Mouse (Mus musculus): Measurements from ENCODE around the gene Fam160a2.

Fam160a2 gene

GRCm38 (mm10) chr7:105399935-105400624 is at the start of gene Fam160a2:
TSS of gene Fam160a2 (minus strand) at chr7:105400054.
- DNase-seq (ENCODE audit: low spot score in 2 of 2), result peak; percentile 98 to 100

GRCm38 (mm10) chr7:105445076-105445475 is 45.2 kb upstream of the Fam160a2 start:
- no peak for DNase-seq (ENCODE audit: low spot score in 2 of 2)

GRCm38 (mm10) chr7:105441426-105441825 is 41.6 kb upstream of the Fam160a2 start:
- no peak for DNase-seq (ENCODE audit: low spot score in 2 of 2)

- no peak for DNase-seq (ENCODE audit: low spot score in 2 of 2)
Observed at GRCm38 (mm10) chr7:105437979-105438772, 38.3 kb upstream of the Fam160a2 start.

DNA sequence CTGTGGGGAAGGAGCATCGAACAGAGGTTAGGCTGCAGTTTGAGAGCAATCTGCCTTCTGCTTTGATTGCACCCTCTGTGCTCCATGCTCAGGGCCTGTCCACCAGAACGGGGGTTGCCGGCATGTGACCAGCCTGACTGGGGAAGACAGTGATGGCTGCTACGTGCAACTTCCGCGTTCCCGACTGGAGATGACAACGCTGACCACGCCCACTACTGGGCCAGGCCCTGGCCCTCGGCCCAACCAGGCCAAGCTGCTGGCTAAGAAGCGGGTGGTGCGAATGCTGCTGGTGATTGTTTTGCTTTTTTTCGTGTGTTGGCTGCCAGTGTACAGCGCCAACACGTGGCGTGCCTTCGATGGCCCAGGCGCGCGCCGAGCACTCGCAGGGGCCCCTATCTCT is 34.9 kb upstream of the Fam160a2 start:
- no peak for DNase-seq (ENCODE audit: low spot score in 2 of 2)

DNA sequence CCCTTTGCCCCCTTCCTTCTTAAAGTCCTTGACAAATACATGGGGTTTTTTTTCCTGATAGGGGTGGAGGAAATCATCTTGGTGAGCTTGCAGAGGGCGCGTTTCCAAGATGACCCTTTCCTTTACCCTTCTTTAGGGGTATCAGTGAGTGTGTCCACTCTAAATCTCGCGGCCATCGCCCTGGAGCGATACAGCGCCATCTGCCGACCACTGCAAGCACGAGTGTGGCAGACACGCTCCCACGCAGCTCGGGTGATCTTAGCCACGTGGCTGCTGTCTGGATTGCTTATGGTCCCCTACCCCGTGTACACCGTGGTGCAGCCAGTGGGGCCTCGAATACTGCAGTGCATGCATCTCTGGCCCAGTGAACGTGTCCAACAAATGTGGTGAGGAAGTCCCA is 34.0 kb upstream of the Fam160a2 start:
- no peak for DNase-seq (ENCODE audit: low spot score in 2 of 2)

- no peak for DNase-seq (ENCODE audit: low spot score in 2 of 2)
Observed at GRCm38 (mm10) chr7:105432058-105432457, 32.2 kb upstream of the Fam160a2 start.

GRCm38 (mm10) chr7:105426051-105426450 is 26.2 kb upstream of the Fam160a2 start:
- no peak for DNase-seq (ENCODE audit: low spot score in 2 of 2)

- DNase-seq (ENCODE audit: low spot score in 2 of 2), result no peak
Observed at GRCm38 (mm10) chr7:105425424-105426043, 25.7 kb upstream of the Fam160a2 start, which contains the start of gene Cckbr. TSS of gene Cckbr (plus strand) at chr7:105425731.

DNA sequence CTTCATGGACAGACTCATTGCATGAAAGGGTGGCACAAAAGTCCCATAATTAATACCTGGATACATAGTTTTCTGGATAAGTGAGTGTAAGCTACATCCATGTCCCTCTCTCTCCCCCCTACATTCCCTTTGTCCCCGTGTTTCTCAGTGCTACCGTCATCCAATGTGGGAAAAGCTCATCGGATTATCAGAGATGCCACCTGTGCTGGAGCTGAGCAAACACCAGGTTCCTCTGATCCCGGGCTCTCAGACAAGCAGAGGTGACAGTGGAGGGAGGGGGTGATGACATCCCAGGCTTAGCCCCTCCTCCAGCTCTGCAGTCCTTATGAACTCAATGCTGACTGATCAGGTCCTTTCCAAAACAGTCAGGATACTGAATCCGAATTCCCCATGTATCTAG is 24.5 kb upstream of the Fam160a2 start:
- no peak for DNase-seq (ENCODE audit: low spot score in 2 of 2)

- no peak for DNase-seq (ENCODE audit: low spot score in 2 of 2)
Observed at GRCm38 (mm10) chr7:105420903-105421302, 21.0 kb upstream of the Fam160a2 start.

DNA sequence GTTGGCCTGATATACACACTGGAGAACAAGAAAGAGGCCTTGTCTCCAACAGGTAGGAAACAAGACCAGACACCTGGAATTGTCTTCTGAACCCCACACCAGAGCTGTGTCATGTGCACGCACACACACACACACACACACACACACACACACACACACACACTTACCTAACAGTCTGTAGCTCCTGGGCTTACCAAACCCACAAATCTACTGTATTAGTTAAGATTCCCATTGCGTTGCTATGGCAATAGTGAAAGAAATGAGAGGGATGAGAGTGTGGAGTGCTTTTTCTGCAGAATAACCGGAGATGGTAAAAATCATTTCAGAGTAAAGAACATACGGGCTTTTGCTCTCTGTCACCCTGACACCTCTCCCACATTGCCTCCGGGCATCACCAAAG is 18.3 kb upstream of the Fam160a2 start:
- no peak for DNase-seq (ENCODE audit: low spot score in 2 of 2)

- no peak for DNase-seq (ENCODE audit: low spot score in 2 of 2)
Observed at GRCm38 (mm10) chr7:105416529-105416928, 16.7 kb upstream of the Fam160a2 start.

DNA sequence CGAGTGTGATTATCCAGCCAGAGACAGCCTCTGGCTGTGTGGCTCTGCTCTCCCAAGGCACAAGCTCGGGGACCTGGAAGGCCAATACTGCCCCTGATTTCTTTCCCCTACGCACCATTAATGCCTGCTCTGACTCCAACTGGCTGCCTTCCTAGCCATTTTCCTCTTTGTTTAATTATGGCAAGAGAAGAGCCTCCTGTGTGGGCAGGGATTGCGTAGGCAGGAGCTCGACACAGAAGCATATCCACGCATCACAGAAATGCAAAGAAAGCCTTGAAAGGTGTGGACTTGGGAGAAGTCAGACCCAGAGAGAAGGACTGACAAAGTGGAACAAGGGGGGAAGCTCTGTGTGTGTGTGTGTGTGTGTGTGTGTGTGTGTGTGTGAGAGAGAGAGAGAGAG is 14.5 kb upstream of the Fam160a2 start:
- DNase-seq (ENCODE audit: low spot score in 2 of 2), result no peak

- peak; percentile 31 to 74 for DNase-seq (ENCODE audit: low spot score in 2 of 2)
Observed at GRCm38 (mm10) chr7:105411874-105412632, 12.2 kb upstream of the Fam160a2 start.

GRCm38 (mm10) chr7:105406322-105406721 is 6.5 kb upstream of the Fam160a2 start:
- no peak for DNase-seq (ENCODE audit: low spot score in 2 of 2)

GRCm38 (mm10) chr7:105404268-105404667 is 4.4 kb upstream of the Fam160a2 start, which contains the start of gene Cnga4:
TSS of gene Cnga4 (plus strand) at chr7:105404568.
- DNase-seq (ENCODE audit: low spot score in 2 of 2), result no peak

DNA sequence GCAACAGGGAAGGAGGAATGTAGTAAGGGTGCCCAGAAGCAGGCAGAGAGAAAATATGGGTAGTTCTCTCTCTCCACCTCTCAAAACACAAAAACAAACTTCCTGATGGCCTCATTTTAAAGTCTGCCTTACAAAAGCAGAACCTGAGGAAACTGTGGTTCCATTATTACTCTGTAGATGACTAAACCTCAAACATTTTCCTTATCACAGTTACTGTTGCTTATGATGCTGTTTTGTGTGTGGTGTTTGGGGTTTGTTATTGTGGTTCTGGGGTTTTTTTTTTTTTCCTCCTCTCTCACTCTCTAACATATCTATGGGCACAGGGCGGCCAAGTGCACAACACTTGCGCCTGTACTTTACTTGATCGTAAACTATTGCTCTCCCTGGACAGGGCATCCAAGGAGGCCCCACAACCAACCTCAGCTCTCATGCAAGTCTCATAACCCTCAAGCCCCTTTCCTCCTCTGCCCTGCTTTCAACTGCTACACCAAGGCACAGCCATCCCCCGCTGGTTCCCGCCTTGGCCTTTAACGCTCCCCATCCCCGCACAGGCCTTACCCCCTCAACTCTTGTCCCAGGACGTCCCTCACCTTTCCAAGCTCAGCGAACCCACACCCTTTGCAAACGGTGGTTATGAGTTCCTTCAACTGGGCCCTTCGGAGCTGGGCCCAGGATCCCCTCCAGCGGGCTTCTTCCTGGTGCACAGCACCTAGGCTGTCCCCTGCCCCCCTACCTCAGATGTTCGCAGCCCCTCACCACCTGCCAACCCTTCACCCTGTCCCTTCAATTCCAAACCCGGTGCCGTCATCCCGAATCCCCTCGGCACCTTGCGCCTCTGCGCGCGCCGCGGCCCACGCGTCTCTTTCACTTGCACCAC is 558 bp downstream of the Fam160a2 start:
- DNase-seq (ENCODE audit: low spot score in 2 of 2), result no peak

GRCm38 (mm10) chr7:105396126-105396525 is 3.7 kb downstream of the Fam160a2 start:
- no peak for DNase-seq (ENCODE audit: low spot score in 2 of 2)

- DNase-seq (ENCODE audit: low spot score in 2 of 2), result no peak
Observed at GRCm38 (mm10) chr7:105395131-105395820, 4.6 kb downstream of the Fam160a2 start.
